Mouse (Mus musculus) adrenal gland, adult 2 months (tissue): ENCODE measurements around the gene Prg2. TPM values are rescaled to one million over a fixed set of nuclear protein-coding genes. Genes with fewer than 3 reads are reported as not detected.

ENCODE experiments used
- DNase-seq: peaks from one replicate; pipeline ENCODE4 v3.0.0; 2021
- long read RNA-seq: library from polyadenylated mRNA; stranded (forward); transcript quantifications from one replicate; pipeline ENCODE4 v2.0.0, GENCODE M21; 2021
- polyA plus RNA-seq: library from polyadenylated mRNA; depleted of rRNA; stranded (reverse); fragments of >200 nt; gene quantifications from 2 replicates; pipeline ENCODE4 v1.2.3, GENCODE M21; 2012; rRNA removed
- total RNA-seq, 2 experiments: library from RNA; stranded (reverse); gene quantifications; 2 replicates each; pipeline ENCODE4 v1.2.3; 2021

Gene Prg2
- not detected for total RNA-seq
- polyA plus RNA-seq = not detected in 2 replicates
- long read RNA-seq = 0 reads

DNA sequence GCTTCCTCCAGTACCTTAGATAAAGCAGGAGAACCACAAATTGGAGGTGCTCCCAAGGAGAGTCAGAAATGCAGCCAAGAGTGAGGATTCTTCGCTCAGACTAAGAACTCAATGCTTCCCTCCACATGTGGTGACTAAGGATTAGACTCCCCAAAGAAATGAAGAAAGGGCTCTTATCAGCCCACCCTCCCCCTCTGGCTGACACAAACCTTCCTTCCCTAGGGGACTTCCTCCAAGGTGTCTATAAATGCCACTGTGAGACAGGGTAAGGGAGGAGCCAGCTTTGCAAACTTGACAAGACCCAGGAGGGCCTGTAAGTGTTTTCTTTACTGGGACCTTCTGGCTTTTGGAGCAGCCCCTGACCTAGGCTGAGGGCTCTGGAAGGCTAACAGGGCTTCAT lies at the start of gene Prg2:
Gene Prg2 (plus strand): TSS at position 274 of the 400 bp plus-strand sequence.
- DNase-seq = no peak

- DNase-seq = no peak
Measured at GRCm38 (mm10) chr2:84933992-84934648, 46.1 kb upstream of the Prg2 start.

DNA sequence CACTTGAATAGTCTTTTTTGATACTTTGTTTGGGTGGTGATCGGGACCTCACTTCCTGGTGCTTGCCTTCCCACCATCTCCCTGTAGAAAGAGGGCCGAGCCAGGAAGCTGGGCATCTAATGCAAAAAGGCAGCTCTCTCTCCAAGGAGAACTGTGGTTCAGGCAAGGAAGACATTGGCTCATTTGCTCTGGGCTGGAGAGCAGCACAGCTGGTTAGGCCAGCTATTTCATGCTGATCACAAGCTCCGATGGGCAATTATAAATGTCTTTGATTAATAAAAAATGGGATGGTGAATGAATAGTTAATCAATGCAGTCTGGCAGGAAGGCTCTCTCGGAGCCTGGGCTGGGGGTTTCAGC lies 45.6 kb upstream of the Prg2 start:
- DNase-seq = no peak

GRCm38 (mm10) chr2:84935065-84935464 lies 45.2 kb upstream of the Prg2 start:
- no peak for DNase-seq

GRCm38 (mm10) chr2:84936474-84937429 lies 43.5 kb upstream of the Prg2 start, which contains the start of gene Slc43a3:
Gene Slc43a3 (plus strand): TSS chr2:84936579.
- peak; percentile 84 for DNase-seq

- no peak for DNase-seq
Measured at GRCm38 (mm10) chr2:84937491-84938150, 42.6 kb upstream of the Prg2 start.

- peak; percentile 46 for DNase-seq
Measured at GRCm38 (mm10) chr2:84938249-84938946, 41.9 kb upstream of the Prg2 start.

- no peak for DNase-seq
Measured at GRCm38 (mm10) chr2:84939306-84939705, 41.0 kb upstream of the Prg2 start.

DNA sequence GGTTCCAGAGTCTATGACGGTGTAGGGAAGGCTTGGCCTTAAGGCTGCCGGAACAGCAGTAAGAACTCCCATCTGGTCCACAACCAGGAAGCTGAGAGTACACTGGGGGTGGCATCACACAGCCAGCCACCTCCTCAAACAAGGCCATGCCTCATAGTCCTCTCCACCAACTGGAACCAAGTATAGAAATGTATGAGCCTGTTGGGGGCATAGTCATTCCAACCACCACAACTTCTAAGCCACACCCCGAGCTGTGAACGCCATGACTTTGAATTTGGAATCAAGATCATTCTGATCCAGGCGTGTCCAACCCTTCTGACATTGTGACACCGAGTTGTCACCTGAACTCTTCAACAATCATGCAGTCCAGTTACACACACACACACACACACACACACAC lies 40.5 kb upstream of the Prg2 start:
- DNase-seq = no peak

DNA sequence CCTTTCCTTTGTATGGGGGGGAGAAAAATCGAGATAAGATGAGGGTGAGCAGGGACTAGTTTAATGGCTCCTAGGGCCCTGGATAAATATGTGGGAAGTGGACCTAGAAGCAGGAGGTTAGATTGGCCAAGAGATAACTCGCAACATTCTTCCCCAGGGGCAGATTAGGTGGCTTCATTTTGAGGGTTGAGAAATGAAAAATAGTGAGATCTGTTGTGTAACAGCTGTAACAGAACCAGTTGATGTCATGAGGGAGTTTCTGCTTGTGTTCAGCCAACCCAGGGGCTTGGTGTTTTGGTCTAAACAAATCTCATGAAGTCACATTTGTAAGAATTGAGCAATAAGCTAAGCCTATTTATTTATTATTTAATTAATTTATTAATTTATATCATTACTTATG lies 38.9 kb upstream of the Prg2 start:
- DNase-seq = peak; percentile 15

DNA sequence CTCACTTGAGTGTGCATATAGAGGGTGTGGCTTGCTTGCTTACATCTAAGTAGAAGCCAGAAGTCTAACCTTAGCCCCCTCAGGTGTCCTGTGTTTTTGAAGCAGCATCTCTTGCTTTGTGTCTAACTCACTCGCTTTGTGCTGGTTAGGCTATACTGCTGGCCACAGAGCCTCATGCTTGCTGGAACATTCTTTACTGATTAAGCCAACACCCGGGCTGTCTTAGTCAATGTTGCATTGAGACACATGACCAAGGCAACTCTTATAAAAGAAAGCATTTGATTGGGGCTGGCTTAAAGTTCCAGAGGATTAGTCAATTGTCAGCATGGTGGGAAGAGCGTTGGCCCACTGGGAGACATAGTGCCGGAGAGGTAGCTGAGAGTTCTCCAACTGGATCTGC lies 38.5 kb upstream of the Prg2 start:
- DNase-seq = no peak

GRCm38 (mm10) chr2:84947154-84947771 lies 33.0 kb upstream of the Prg2 start:
- DNase-seq = no peak

DNA sequence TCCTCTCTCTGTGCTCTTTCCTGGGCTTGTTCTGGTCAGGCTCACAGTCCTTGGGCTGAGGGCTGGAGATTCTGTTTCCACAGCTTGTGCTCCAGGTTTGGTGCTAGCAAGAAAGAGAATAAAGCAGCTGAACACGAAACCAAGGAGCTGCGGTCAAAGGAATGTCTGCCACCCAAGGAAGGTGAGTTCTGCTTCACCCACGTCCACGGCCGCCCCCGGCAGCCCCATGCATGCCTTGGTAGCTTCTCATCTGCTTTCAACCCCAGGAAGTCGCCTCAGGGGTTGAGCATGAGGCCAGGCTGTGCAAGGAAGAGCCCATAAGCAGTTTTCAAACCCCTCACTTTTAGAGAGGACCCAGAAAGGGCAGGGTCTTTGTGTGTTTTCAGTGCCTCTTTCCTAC lies 32.0 kb upstream of the Prg2 start:
- no peak for DNase-seq

- DNase-seq = no peak
Measured at GRCm38 (mm10) chr2:84948721-84949120, 31.5 kb upstream of the Prg2 start.

DNA sequence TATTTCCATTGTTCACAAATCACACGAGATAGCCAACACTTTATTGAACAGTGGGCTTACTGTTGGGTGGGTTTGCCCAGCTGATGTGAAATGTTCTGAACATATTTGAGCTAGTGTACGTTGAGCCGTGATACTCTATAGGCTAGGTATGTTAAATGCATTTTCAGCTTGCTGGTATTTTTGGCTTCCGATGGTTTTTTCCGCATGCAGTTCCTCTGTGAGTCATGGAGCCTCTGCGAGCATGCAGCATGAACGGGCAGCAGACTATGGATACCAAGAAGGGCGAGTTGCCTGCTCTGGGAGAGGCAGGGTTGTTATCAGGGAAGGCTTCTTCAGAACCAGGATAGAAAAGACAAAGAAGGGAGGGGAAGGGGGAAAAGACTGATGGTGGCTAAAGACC lies 29.2 kb upstream of the Prg2 start:
- DNase-seq = no peak

DNA sequence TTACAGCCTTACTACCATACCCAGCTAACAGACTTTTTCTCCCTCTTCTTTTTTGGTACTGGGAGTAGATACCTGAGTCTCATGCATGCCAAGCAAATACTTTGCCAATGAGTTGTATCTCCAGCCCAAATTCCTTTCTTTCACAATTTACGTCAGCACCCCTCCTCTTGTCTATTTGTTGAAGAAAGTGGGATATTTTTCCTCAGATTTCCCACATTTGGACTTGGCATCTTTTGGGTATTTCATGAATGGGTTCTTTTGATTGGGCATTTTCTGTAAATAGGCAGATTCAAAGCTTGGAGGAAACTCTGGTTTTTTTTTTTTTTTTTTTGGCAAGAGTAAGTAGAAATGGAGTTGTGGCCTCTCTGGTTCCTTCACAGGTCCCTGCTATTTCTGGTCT lies 28.0 kb upstream of the Prg2 start:
- no peak for DNase-seq

DNA sequence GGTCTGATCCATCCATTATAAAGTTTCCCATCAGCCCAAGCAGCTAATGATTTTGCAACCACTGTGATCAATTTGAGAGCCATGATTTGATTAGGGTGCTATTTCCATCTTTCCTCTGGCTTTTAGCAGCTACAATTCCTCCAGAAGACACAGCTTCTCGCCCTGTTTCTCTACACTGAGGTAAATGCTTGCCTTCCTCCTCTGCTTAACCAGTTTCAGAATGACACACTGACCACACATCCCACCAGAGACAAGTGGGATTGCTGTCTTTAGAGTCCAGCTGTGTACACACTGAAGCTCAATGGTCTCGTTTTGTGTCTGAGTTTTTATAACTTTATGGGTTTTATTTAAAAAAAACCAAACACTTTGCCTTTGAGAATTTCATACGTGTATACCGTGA lies 27.6 kb upstream of the Prg2 start:
- no peak for DNase-seq

GRCm38 (mm10) chr2:84955435-84955834 lies 24.8 kb upstream of the Prg2 start:
- DNase-seq = no peak

- peak; percentile 70 for DNase-seq
Measured at GRCm38 (mm10) chr2:84956274-84956673, 24.0 kb upstream of the Prg2 start.

DNA sequence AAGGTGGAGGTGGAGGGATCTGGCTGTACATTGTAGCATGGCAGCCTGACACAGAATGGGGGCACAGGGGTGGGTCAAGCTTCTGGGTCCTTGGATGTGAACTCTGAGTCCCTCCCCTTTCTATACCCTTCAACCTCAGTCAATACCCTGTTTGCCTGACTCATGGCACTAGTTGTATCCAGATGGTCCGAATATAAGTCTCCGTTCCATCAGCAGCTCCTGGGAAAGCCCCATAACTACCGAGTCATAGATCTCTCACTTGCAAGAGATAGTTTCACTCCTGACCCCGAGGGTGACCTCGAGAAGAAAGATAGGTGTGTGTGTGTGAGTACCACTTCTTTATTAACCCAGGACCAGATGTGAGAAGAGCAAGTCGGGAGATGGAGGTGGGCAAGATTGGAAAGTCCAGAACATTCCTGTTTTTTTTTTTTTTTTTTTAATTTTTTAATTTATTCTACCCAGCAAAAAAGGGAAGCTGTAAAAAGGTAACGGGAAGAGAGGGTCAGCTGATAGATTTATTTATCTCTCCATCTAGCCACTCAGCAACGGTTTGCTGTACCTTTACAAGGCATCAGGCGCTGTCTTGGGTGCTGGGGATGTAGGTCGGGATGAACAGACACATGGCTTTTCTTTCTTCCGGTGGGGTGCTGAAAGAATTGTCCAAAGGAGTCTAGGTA lies 21.5 kb upstream of the Prg2 start:
- DNase-seq = no peak

- peak; percentile 87 for DNase-seq
Measured at GRCm38 (mm10) chr2:84961300-84961699, 19.0 kb upstream of the Prg2 start.
